ENCODE assay signal across 25 mouse cellular contexts in genomic region chr7:3420466-3420865, GRCm38 (mm10). TPM values are rescaled to one million over a fixed set of nuclear protein-coding genes. Genes with fewer than 3 reads are reported as not detected.
DNase-seq lines count a peak whose midpoint lies in the region; TF ChIP-seq lines count a peak whose summit lies in the region.
"Had no signal": no experiment of that assay in that cellular context is flagged by ENCODE, and none has a peak within 500 bp of the region (broad histone marks: within the 10 kb centered on the region; RNA-seq: fewer than 3 reads in every experiment).

No protein-coding gene starts in this region.

- H3K9me3 ChIP-seq in E14TG2a.4 (ENCODE audit: low read length) = no peaks in the 10 kb centered on the region
- H3K9me3 ChIP-seq: embryonic facial prominence, embryonic 13.5 days; forebrain, embryonic 12.5 days; heart, embryonic 15.5 days had no signal

- no peak overlapping the region for H3ac ChIP-seq in myocyte (ENCODE audit: control insufficient read depth, insufficient read length)

- H3K27me3 ChIP-seq in E14TG2a.4 (ENCODE audit: insufficient read depth, low read length) (peaks cover 36% of the 10 kb centered on the region), myocyte (ENCODE audit: control insufficient read depth, insufficient read depth, insufficient read length) (peaks cover under 1% of the 10 kb centered on the region)

- peak; percentile 68 for DNase-seq in A20 (ENCODE audit: low read depth, low spot score)
- peak; percentile 74 for DNase-seq in thymus, postnatal 25 days
- no peak for DNase-seq in heart, adult 9 months (ENCODE audit: low spot score in 2 of 2)
- no peak for DNase-seq in right cerebral cortex, adult 18-20 months
- DNase-seq in adrenal gland, postnatal 14 days = no peak
- DNase-seq: adrenal gland, postnatal 10 days; B cell, adult 2 months; cerebellum, adult 11-12 months; cerebellum, adult 9-10 months; cerebellum, postnatal 25 days; gastrocnemius, postnatal 25 days; heart, adult 11 months; heart, postnatal 14 days had no signal

- no peak for TF ChIP-seq POLR2A in myocyte (IDR thresholded peaks at IDR 0.05; ENCODE audit: insufficient read length, low read depth)

- peak overlapping the region; percentile 69 for H3K4me2 ChIP-seq in myocyte (ENCODE audit: low read depth)
- H3K4me2 ChIP-seq: embryonic facial prominence, embryonic 13.5 days; forebrain, embryonic 12.5 days; heart, embryonic 11.5 days; heart, embryonic 15.5 days; hindbrain, embryonic 14.5 days had no signal

- H3K4me3 ChIP-seq in E14TG2a.4 (replicated peaks; ENCODE audit: low read length) (0 out of 2 replicates have a peak overlapping the region, but pooled peaks have one; percentile 17), myocyte (no peak overlapping the region)
- H3K4me3 ChIP-seq: embryonic facial prominence, embryonic 13.5 days; forebrain, embryonic 12.5 days; heart, embryonic 15.5 days had no signal

- H3K79me2 ChIP-seq in myocyte (ENCODE audit: control insufficient read depth, insufficient read depth) = no peaks in the 10 kb centered on the region

- H3K36me3 ChIP-seq in E14TG2a.4 (ENCODE audit: insufficient read depth, low read length) (no peaks in the 10 kb centered on the region; the same call in 1 of the 2 replicates), myocyte (ENCODE audit: control insufficient read depth, insufficient read depth) (no peaks in the 10 kb centered on the region)
- H3K36me3 ChIP-seq: embryonic facial prominence, embryonic 13.5 days; forebrain, embryonic 12.5 days; heart, embryonic 15.5 days had no signal

- H3K4me1 ChIP-seq in E14TG2a.4 (replicated peaks; ENCODE audit: low read depth, low read length) = peaks cover 90% of the 10 kb centered on the region

- TF ChIP-seq CTCF in E14TG2a.4 (conservative IDR thresholded peaks at IDR 0.05; ENCODE audit: low read length) = no peak

TF ChIP-seq in myocyte, 11 proteins besides CTCF, POLR2A, EP300 and RAD21:
- TF ChIP-seq CEBPB (IDR thresholded peaks at IDR 0.05; ENCODE audit: insufficient read depth, poor library complexity, severe bottlenecking) (no peak), MYOD1 (IDR thresholded peaks at IDR 0.05; ENCODE audit: control insufficient read depth in 1 of 3, insufficient read length in 2 of 3, low read depth in 2 of 3) (no peak), POLR2AphosphoS2 (IDR thresholded peaks at IDR 0.05; ENCODE audit: insufficient read length, low read depth) (no peak), SRF (IDR thresholded peaks at IDR 0.05; ENCODE audit: control insufficient read depth, insufficient read length, low read depth) (no peak), USF1 (IDR thresholded peaks at IDR 0.05; ENCODE audit: low read depth) (no peak), REST (IDR thresholded peaks at IDR 0.05; ENCODE audit: insufficient read depth, insufficient read length) (no peak), MYOG (IDR thresholded peaks at IDR 0.05; ENCODE audit: control insufficient read depth in 1 of 3, insufficient read depth in 1 of 3, insufficient read length in 2 of 3, low read depth in 2 of 3) (no peak), MAX (IDR thresholded peaks at IDR 0.05; ENCODE audit: low read depth) (no peak), TCF3 (IDR thresholded peaks at IDR 0.05; ENCODE audit: insufficient read length, low read depth) (no peak), E2F4 (IDR thresholded peaks at IDR 0.05; ENCODE audit: insufficient read depth) (no peak), TCF12 (IDR thresholded peaks at IDR 0.05; ENCODE audit: insufficient read depth, poor library complexity, severe bottlenecking) (no peak)

RNA-seq across cellular contexts. Expression of gene Cacng6, which starts 3.5 kb away (rescaled TPM):
- polyA plus RNA-seq in myocyte (2012; fragmentation: generic; extraction: Trizol) = 15.0 TPM
- not detected in 2 replicates for total RNA-seq in adrenal gland, postnatal 14 days (2021)
- total RNA-seq: hematopoietic stem cell, adult 5-6 weeks had no signal
- polyA plus RNA-seq: CD4-positive, CD25-positive, alpha-beta regulatory T cell, adult 4 months; hindbrain, embryonic 14.5 days; inflammation-experienced regulatory T-cells, adult 6 months; Patski had no signal

RNA-seq across cellular contexts. Expression of gene Cacng8, which starts 30.0 kb away (rescaled TPM):
- 0.18 TPM for polyA plus RNA-seq in myocyte (2012; fragmentation: generic; extraction: Trizol)
- total RNA-seq in adrenal gland, postnatal 14 days (2021) = 2.8 and 4.3 TPM in 2 replicates
- total RNA-seq: gastrocnemius, adult 18-20 months; gastrocnemius, postnatal 25 days; heart, postnatal 14 days; hematopoietic stem cell, adult 5-6 weeks had no signal
- polyA plus RNA-seq: CD4-positive, CD25-positive, alpha-beta regulatory T cell, adult 4 months; inflammation-experienced regulatory T-cells, adult 6 months had no signal

Comparison
In these comparisons a context has a peak if more than half of its experiments do, and no peak if none do; other contexts are left out.
1. DNase-seq: peak in A20 (single experiment) and thymus, postnatal 25 days (single experiment); none in heart, adult 9 months (0 of 2), right cerebral cortex, adult 18-20 months (single experiment) and adrenal gland, postnatal 14 days (single experiment).